Mouse (Mus musculus): ENCODE measurements around the gene Mgat2. TPM values are rescaled to one million over a fixed set of nuclear protein-coding genes. Genes with fewer than 3 reads are reported as not detected.

Gene Mgat2
- polyA plus RNA-seq, 1 experiment from 2014 or later = 40.6 TPM

Small RNAs within 50 kb of the gene (microRNA-seq; reads per million reads assigned to microRNA genes)
- not detected for gene Gm47287 (ENCODE audit: insufficient number of aligned reads)
- gene Gm47295 (ENCODE audit: insufficient number of aligned reads) = not detected

Other genes starting within 250 kb of the Mgat2 start
- 1,243 and 1,383 TPM in 2 replicates for gene Rps29, start 25.0 kb upstream of the Mgat2 start, polyA plus RNA-seq (2014; fragmentation: Nextera tagmentation; extraction: Ambion mirVana)
- gene Lrr1, start 15.3 kb upstream of the Mgat2 start, polyA plus RNA-seq (2014; fragmentation: Nextera tagmentation; extraction: Ambion mirVana) = 33.8 and 38.4 TPM in 2 replicates
- gene Rpl36al, start 74 bp upstream of the Mgat2 start, polyA plus RNA-seq (2014; fragmentation: Nextera tagmentation; extraction: Ambion mirVana) = 436 and 487 TPM in 2 replicates
- 42.2 and 43.4 TPM in 2 replicates for gene Gm49383, start 12.9 kb downstream of the Mgat2 start, polyA plus RNA-seq (2014; fragmentation: Nextera tagmentation; extraction: Ambion mirVana)
- gene Dnaaf2, start 14.3 kb downstream of the Mgat2 start, polyA plus RNA-seq (2014; fragmentation: Nextera tagmentation; extraction: Ambion mirVana) = 17.1 and 20.0 TPM in 2 replicates
- gene Gm49384, start 20.1 kb downstream of the Mgat2 start, polyA plus RNA-seq (2014; fragmentation: Nextera tagmentation; extraction: Ambion mirVana) = 43.2 and 46.6 TPM in 2 replicates
- 33.7 and 35.7 TPM in 2 replicates for gene Pole2, start 44.0 kb downstream of the Mgat2 start, polyA plus RNA-seq (2014; fragmentation: Nextera tagmentation; extraction: Ambion mirVana)
- 3.1 and 3.8 TPM in 2 replicates for gene Klhdc1, start 57.0 kb downstream of the Mgat2 start, polyA plus RNA-seq (2014; fragmentation: Nextera tagmentation; extraction: Ambion mirVana)
- gene Klhdc2, start 112.5 kb downstream of the Mgat2 start, polyA plus RNA-seq (2014; fragmentation: Nextera tagmentation; extraction: Ambion mirVana) = 237 and 242 TPM in 2 replicates
- 92.2 and 98.0 TPM in 2 replicates for gene Nemf, start 173.0 kb downstream of the Mgat2 start, polyA plus RNA-seq (2014; fragmentation: Nextera tagmentation; extraction: Ambion mirVana)
- gene Arf6, start 188.0 kb downstream of the Mgat2 start, polyA plus RNA-seq (2014; fragmentation: Nextera tagmentation; extraction: Ambion mirVana) = 48.7 and 59.7 TPM in 2 replicates
- 0.80 and 2.3 TPM in 2 replicates for gene Gm9887, start 188.3 kb downstream of the Mgat2 start, polyA plus RNA-seq (2014; fragmentation: Nextera tagmentation; extraction: Ambion mirVana)

Data from forebrain, embryonic 11.5 days (tissue).